In genomic region chr8:45883793-45884192, GRCm38 (mm10) we compare ENCODE assay signal across 26 mouse cellular contexts. TPM values are rescaled to one million over a fixed set of nuclear protein-coding genes. Genes with fewer than 3 reads are reported as not detected.
A peak's percentile ranks its signal among the peaks of the same experiment; 100 is the strongest.
DNase-seq lines count a peak whose midpoint lies in the region; ATAC-seq lines count a peak whose summit lies in the region.
"Had no signal": no experiment of that assay in that cellular context is flagged by ENCODE, and none has a peak within 500 bp of the region (broad histone marks: within the 10 kb centered on the region; RNA-seq: fewer than 3 reads in every experiment).

No protein-coding gene starts in this region.

- 0 out of 2 replicates have a peak, but pooled peaks cover 2% of the 10 kb centered on the region for H3K36me3 ChIP-seq in heart, embryonic 12.5 days
- no peaks in the 10 kb centered on the region for H3K36me3 ChIP-seq in kidney, embryonic 15.5 days
- H3K36me3 ChIP-seq in limb, embryonic 13.5 days = no peaks in the 10 kb centered on the region
- H3K36me3 ChIP-seq: embryonic facial prominence, embryonic 10.5 days; embryonic facial prominence, embryonic 13.5 days; forebrain, embryonic 12.5 days; forebrain, embryonic 15.5 days; hindbrain, embryonic 10.5 days; hindbrain, embryonic 13.5 days; intestine, embryonic 15.5 days had no signal

- H3K4me1 ChIP-seq in heart, embryonic 12.5 days (replicated peaks) = peaks cover 24% of the 10 kb centered on the region
- peaks cover 14% of the 10 kb centered on the region for H3K4me1 ChIP-seq in kidney, embryonic 15.5 days
- H3K4me1 ChIP-seq in limb, embryonic 13.5 days = peaks cover 14% of the 10 kb centered on the region

- no peak for ATAC-seq in heart, embryonic 12.5 days (ENCODE audit: insufficient number of reproducible peaks, low FRiP score)
- no peak for ATAC-seq in kidney, embryonic 15.5 days (replicated peaks; ENCODE audit: low FRiP score)
- ATAC-seq in limb, embryonic 13.5 days (ENCODE audit: low FRiP score, low read depth) = no peak
- ATAC-seq: activated CD4-positive, CD25-positive, alpha-beta regulatory T cell, adult 4 months; forebrain, embryonic 15.5 days had no signal

- H3K9ac ChIP-seq in heart, embryonic 12.5 days = 0 out of 2 replicates have a peak overlapping the region, but pooled peaks have one; percentile 40
- H3K9ac ChIP-seq in kidney, embryonic 15.5 days = no peak overlapping the region
- no peak overlapping the region for H3K9ac ChIP-seq in limb, embryonic 13.5 days
- H3K9ac ChIP-seq: forebrain, embryonic 12.5 days; forebrain, embryonic 15.5 days; hindbrain, embryonic 13.5 days; intestine, embryonic 15.5 days had no signal

- H3K9me3 ChIP-seq in heart, embryonic 12.5 days (replicated peaks) = peaks cover 4% of the 10 kb centered on the region; the same call in 1 of the 2 replicates
- H3K9me3 ChIP-seq in kidney, embryonic 15.5 days (replicated peaks) = no peaks in the 10 kb centered on the region
- peaks cover 4% of the 10 kb centered on the region; the same call in 1 of the 2 replicates for H3K9me3 ChIP-seq in limb, embryonic 13.5 days
- H3K9me3 ChIP-seq: embryonic facial prominence, embryonic 10.5 days; embryonic facial prominence, embryonic 13.5 days; forebrain, embryonic 15.5 days; hindbrain, embryonic 10.5 days; hindbrain, embryonic 13.5 days; intestine, embryonic 15.5 days had no signal

- H3K4me2 ChIP-seq in heart, embryonic 12.5 days = peak overlapping the region; percentile 72; the same call in 1 of the 2 replicates
- H3K4me2 ChIP-seq in kidney, embryonic 15.5 days = 0 out of 2 replicates have a peak overlapping the region, but pooled peaks have one; percentile 63
- H3K4me2 ChIP-seq in limb, embryonic 13.5 days (replicated peaks) = peak overlapping the region; percentile 84; the same call in 1 of the 2 replicates

- H3K27ac ChIP-seq in heart, embryonic 12.5 days (ENCODE audit: poor library complexity, severe bottlenecking) = 0 out of 2 replicates have a peak overlapping the region, but pooled peaks have one; percentile 96
- no peak overlapping the region for H3K27ac ChIP-seq in kidney, embryonic 15.5 days
- H3K27ac ChIP-seq in limb, embryonic 13.5 days = no peak overlapping the region
- H3K27ac ChIP-seq: embryonic facial prominence, embryonic 13.5 days; forebrain, embryonic 12.5 days; forebrain, embryonic 15.5 days; hindbrain, embryonic 10.5 days; hindbrain, embryonic 13.5 days; intestine, embryonic 15.5 days had no signal

- H3K27me3 ChIP-seq in heart, embryonic 12.5 days (replicated peaks) = no peaks in the 10 kb centered on the region
- H3K27me3 ChIP-seq in kidney, embryonic 15.5 days = peaks cover 6% of the 10 kb centered on the region; the same call in 1 of the 2 replicates
- 0 out of 2 replicates have a peak, but pooled peaks cover 7% of the 10 kb centered on the region for H3K27me3 ChIP-seq in limb, embryonic 13.5 days
- H3K27me3 ChIP-seq: intestine, embryonic 15.5 days had no signal

- 18% methylated on average over 4 of the region's 4 CpGs for WGBS in heart, embryonic 12.5 days
- WGBS in kidney, embryonic 15.5 days = 40% methylated on average over 4 of the region's 4 CpGs
- 37% methylated on average over 4 of the region's 4 CpGs for WGBS in limb, embryonic 13.5 days

- H3K4me3 ChIP-seq in heart, embryonic 12.5 days = no peak overlapping the region
- H3K4me3 ChIP-seq in kidney, embryonic 15.5 days (replicated peaks) = no peak overlapping the region
- H3K4me3 ChIP-seq in limb, embryonic 13.5 days = no peak overlapping the region
- H3K4me3 ChIP-seq: erythroblast, embryonic 14.5 days had no signal

- DNase-seq in heart, adult 11 months = peak; percentile 90
- DNase-seq in heart, postnatal 10 days = no peak
- DNase-seq in heart, postnatal 4 days = no peak
- no peak for DNase-seq in kidney, postnatal 25 days
- DNase-seq: adrenal gland, adult 8-10 months; cerebellum, adult 11-12 months; cerebellum, adult 8-10 months; cerebellum, postnatal 36 days; gastrocnemius, postnatal 25 days had no signal

- intact Hi-C loops in heart, postnatal 10 days (cut with DNase I) = no loop called here

RNA-seq across cellular contexts. Expression of gene Pdlim3, which starts 1.5 kb away (rescaled TPM):
- total RNA-seq in heart, postnatal 10 days (2021) = 10 to 100 TPM; 48.2 to 70.9 TPM
- 336 and 344 TPM in 2 replicates for polyA plus RNA-seq in heart, embryonic 12.5 days (2016; fragmentation: Nextera tagmentation; extraction: Ambion mirVana)
- 100 to 1,000 TPM; 104 to 113 TPM for total RNA-seq in heart, postnatal 4 days (2021)
- 13.2 and 23.7 TPM in 2 replicates for polyA plus RNA-seq in kidney, embryonic 15.5 days (2015; fragmentation: Nextera tagmentation; extraction: Ambion mirVana)
- 46.0 and 52.5 TPM in 2 replicates for polyA plus RNA-seq in limb, embryonic 13.5 days (2015; fragmentation: Nextera tagmentation; extraction: Ambion mirVana)
- polyA plus RNA-seq: activated CD4-positive, CD25-positive, alpha-beta regulatory T cell, adult 4 months; erythroblast, embryonic 14.5 days had no signal

RNA-seq across cellular contexts. Expression of gene Ccdc110, which starts 50.6 kb away (rescaled TPM):
- total RNA-seq in heart, postnatal 10 days (2021) = not detected
- 0.06 and 0.20 TPM in 2 replicates for polyA plus RNA-seq in heart, embryonic 12.5 days (2016; fragmentation: Nextera tagmentation; extraction: Ambion mirVana)
- total RNA-seq in heart, postnatal 4 days (2021) = not detected
- not detected in 2 replicates for polyA plus RNA-seq in kidney, embryonic 15.5 days (2015; fragmentation: Nextera tagmentation; extraction: Ambion mirVana)
- polyA plus RNA-seq in limb, embryonic 13.5 days (2015; fragmentation: Nextera tagmentation; extraction: Ambion mirVana) = 0.14 and 0.23 TPM in 2 replicates
- total RNA-seq: adrenal gland, adult 8-10 months; adrenal gland, postnatal 25 days; ES-E14; gastrocnemius, adult 8-10 months; gastrocnemius, postnatal 25 days; heart, adult 2 months had no signal
- polyA plus RNA-seq: activated CD4-positive, CD25-positive, alpha-beta regulatory T cell, adult 4 months; embryonic facial prominence, embryonic 10.5 days; embryonic facial prominence, embryonic 13.5 days; erythroblast, embryonic 14.5 days; heart, adult 2 months; heart, embryonic 16.5 days; hindbrain, embryonic 10.5 days; intestine, embryonic 15.5 days had no signal
